Mouse (Mus musculus): ENCODE results near the gene Hoxc6.

Hoxc6 gene

DNA sequence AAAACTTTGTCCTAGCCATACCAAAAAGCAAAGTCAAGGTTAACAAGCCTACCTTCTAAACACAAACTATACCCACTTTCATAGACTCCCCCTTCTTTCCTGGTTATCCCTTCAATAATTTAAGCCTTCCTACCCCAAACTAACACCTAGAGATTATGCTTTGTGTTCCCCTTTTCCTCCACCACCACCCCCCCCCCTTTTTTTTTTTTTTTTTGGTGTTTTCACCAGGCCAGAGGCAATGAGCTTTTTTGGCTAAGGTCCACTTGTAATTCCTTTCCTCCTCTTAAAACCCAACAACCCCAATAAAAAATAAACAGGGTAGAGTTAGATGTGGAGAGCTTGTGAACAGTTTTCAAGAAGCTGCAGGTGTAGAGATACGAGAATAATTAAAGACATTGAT is 28.8 kb upstream of the Hoxc6 start:
- no peak for DNase-seq (ENCODE audit: low spot score)

- no peak for DNase-seq (ENCODE audit: low spot score)
These were observed 27.3 kb upstream of the Hoxc6 start for GRCm38 (mm10) chr15:102970740-102971139.

DNA sequence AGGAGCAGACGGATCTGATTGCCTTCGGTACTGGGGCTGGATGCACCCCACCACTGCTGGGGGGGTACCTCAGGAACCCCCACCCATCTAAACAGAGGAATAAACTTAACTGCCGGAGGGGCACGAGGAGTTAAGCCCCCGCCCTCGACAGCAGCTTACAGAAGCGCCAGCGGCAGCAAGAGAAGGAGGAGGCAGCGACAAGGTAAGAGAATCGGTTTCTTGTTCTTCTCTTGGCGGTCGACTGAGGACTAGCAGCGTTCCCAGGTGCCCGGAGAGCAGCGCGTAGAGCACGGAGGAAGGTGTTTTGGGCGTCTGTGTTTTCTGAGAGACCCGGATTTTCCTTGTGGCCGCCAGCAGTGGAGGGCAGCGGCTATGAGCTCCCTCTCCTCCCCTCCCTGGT is 25.8 kb upstream of the Hoxc6 start:
- no peak for DNase-seq (ENCODE audit: low spot score)

DNA sequence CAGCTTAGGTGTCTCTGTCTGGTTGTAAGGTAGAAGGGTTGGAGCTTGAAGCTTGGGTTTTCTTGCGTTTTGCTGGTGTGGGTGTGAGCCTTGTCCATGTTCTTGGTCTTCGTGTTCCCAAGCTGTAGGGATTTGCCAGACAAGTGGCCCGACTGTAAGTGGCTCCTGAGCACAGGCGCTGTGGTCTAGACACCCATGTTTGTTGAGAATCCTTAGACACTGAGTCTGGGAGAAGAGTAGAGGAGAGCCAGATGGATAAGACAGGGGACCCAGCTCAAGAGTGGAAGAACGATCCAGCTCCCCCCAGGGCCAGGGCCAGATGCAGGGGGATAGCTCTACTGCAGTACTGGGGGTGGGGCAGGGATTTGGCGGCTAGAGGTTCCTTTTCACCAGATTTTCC is 25.3 kb upstream of the Hoxc6 start:
- no peak for DNase-seq (ENCODE audit: low spot score)

DNA sequence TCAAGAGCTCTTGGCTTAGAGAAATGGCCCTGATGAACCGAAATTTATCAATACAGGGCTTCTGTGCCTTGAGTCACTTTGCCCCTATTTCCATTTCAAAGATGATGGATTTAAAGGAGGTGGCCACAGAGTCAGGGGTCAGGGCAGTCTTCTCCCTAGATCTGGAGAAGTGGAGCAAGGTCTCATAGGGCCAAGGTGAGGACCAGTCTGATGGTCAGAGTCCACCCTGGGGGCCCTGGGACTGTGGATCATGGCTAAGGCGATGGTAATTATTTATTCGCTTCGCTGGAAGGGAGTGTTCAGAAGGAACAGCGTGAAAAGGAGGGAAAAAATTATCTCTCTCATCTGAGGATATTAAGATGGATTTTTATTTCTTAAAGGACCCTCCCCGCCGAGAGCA is 23.0 kb upstream of the Hoxc6 start:
- DNase-seq (ENCODE audit: low spot score), result no peak

- no peak for DNase-seq (ENCODE audit: low spot score)
These were observed 22.4 kb upstream of the Hoxc6 start for GRCm38 (mm10) chr15:102975688-102976111.

GRCm38 (mm10) chr15:102976171-102976570 is 21.9 kb upstream of the Hoxc6 start, which contains the start of gene Hoxc9:
Gene Hoxc9, plus strand, starts transcription at chr15:102976439.
- DNase-seq (ENCODE audit: low spot score), result no peak

DNA sequence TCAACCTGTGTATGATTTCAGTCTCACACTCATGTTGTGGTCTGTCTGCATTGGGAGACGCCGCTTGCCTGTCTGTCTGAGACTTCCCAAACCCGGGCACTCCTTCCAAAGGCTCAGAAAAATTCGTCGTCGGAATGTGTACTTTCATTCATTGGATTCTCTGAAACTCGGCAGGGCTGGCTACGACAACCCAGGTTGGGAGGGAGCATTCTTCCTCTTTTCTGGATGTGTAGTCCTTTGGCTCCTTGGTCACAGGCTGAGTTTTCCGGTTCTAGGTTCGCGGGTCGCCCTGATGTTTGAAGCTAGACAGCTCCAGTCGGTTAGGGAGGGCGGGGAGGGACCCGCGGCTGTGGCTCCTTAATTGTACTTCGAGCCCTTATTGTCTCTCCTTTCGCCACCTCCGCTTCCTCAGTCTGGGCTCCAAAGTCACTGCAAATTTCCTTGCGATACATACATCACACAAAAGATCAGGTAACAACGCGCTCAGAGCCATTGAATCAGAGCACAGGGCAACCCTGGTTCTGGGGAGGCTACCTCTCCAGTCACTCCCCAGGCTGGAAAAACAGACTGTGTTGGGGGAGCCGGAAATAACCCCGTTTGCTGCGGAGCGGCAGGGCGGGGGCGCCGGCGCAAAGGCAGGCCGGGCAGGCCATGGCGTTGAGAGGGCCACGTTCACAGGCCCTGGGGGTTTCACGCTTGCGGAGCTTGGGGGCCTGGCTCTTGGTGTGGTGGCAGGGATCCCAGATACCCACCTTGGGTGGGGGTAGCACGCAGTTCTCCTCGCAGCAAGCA is 21.2 kb upstream of the Hoxc6 start:
- no peak for DNase-seq (ENCODE audit: low spot score)

GRCm38 (mm10) chr15:102977423-102977974 is 20.6 kb upstream of the Hoxc6 start:
- no peak for DNase-seq (ENCODE audit: low spot score)

- DNase-seq (ENCODE audit: low spot score), result no peak
These were observed 19.2 kb upstream of the Hoxc6 start for GRCm38 (mm10) chr15:102978615-102979515.

DNA sequence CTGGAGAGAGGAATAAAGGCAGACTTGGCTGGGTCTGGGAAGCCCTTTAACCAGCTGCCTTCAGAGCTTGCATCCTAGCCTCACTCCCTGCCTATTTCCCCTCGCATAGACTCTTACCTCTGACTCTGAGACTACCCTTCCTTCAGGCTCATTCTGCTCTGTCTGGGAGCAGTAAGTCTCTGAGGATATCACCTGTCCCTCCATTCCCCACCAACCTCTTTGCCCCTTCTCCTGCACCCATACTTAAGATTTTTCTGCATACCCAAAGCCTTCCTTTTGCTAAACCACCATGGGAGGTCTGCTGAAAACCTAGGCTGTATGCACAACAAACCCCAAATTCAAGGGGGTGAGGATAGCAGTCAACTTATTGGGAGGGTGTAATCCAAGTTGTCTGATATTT is 18.1 kb upstream of the Hoxc6 start:
- DNase-seq (ENCODE audit: low spot score), result no peak

- DNase-seq (ENCODE audit: low spot score), result no peak
These were observed 17.7 kb upstream of the Hoxc6 start for GRCm38 (mm10) chr15:102980352-102980751.

GRCm38 (mm10) chr15:102980912-102981311 is 17.1 kb upstream of the Hoxc6 start:
- no peak for DNase-seq (ENCODE audit: low spot score)

- DNase-seq (ENCODE audit: low spot score), result no peak
These were observed 16.4 kb upstream of the Hoxc6 start for GRCm38 (mm10) chr15:102981379-102982288.

- DNase-seq (ENCODE audit: low spot score), result no peak
These were observed 14.3 kb upstream of the Hoxc6 start for GRCm38 (mm10) chr15:102983716-102984115.

GRCm38 (mm10) chr15:102984521-102984920 is 13.5 kb upstream of the Hoxc6 start:
- DNase-seq (ENCODE audit: low spot score), result no peak

- no peak for DNase-seq (ENCODE audit: low spot score)
These were observed 13.1 kb upstream of the Hoxc6 start for GRCm38 (mm10) chr15:102984925-102985324.

DNA sequence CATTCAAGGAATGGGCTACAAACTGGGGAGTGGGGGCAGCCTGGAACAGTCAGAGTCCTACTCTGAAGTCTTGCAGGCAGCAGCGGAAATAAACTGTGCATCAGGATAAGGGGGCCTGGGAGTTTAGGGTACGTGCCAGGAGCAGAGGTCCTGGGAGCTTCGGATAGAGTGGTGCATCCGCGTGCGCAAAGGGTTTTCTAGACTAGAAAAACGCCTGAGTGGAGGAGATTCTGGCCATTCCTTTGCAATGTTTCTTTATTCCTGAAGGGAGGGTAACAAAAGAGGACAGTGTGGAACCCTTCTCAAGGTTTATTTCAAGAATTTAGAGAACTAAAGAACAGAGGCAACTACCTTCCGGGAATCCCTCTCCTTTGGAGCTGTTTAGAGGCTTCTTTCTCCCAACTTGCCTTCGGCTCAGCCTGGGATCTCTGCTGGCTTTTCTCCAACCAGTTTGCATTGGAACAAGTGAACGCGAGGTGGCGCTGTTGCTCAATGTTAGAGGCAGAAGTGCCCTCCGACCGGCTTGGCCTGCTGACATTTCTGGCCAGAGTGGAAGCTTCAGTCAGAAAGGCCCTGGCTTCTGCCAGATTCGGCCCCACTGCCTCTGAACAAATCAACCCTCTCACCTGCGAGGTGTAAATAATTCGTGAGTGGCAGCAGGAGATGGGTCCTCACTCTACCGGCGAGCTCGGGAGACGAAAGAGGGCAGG is 10.8 kb upstream of the Hoxc6 start:
- peak; percentile 85 for DNase-seq (ENCODE audit: low spot score)

DNA sequence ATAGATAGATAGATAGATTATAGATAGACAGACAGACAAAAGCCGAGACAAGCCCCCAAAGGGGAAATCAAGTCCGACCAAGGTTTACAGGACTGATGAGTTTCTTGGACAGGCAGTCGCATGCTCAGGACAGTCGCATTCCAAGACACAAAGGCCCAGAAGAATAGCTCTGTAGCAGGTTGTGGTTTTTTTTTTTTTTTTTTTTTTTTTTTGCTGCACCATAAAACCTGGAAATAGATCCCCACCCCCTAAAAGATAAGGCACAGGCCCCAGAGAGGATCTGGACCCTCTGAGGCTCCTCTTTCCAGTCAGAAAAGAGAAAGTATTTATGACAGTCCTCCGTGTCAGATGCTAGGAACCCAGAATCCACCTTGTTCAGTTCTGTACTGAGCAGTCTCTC is 10.0 kb upstream of the Hoxc6 start:
- no peak for DNase-seq (ENCODE audit: low spot score)

DNA sequence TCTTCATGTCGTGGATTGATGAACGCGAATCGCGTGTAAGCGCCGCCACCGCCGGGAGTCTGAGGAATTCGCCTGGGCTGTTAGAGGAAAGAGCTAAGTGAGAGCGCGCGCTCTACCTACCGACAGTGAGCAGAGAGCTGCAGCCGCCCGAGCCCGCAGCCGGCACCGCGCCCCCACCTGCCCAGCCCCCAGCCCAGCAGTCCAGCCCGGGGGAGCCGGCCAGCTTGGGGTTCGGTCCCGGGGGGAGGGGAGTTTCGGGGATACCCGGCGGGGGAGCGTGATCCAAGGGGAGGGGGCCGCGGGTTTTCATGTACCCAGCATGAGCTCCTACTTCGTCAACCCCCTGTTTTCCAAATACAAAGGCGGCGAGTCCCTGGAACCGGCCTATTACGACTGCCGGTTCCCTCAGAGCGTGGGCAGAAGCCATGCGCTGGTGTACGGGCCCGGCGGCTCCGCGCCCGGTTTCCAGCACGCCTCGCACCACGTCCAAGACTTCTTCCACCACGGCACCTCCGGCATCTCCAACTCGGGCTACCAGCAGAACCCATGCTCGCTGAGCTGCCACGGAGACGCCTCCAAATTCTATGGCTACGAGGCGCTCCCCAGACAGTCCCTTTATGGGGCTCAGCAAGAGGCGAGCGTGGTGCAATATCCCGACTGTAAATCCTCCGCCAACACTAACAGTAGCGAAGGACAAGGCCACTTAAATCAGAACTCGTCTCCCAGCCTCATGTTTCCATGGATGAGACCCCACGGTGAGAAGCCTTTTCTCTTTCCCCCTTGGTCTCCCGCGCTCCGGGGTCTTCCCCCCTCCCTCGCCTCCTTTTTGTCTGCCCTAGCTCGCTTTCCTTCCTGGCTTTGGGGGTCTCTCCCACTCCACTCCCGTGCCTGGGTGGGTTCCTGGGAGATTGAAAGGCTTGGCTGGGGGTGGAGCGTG is 7.3 kb upstream of the Hoxc6 start, which contains the start of gene Hoxc8:
Gene Hoxc8 (plus strand): TSS at position 147 of the 937 bp plus-strand sequence.
- DNase-seq (ENCODE audit: low spot score), result no peak

All from urinary bladder, postnatal 10 days (tissue).